Mouse (Mus musculus) adrenal gland, postnatal 25 days (tissue): Measurements from ENCODE around the gene Atp6v1c2. TPM values are rescaled to one million over a fixed set of nuclear protein-coding genes. Genes with fewer than 3 reads are reported as not detected.

ENCODE experiments used
- DNase-seq: peaks from one replicate; pipeline ENCODE4 v3.0.0; 2021; ENCODE audit warnings: mixed read lengths
- total RNA-seq: library from RNA; stranded (reverse); gene quantifications from 2 replicates; pipeline ENCODE4 v1.2.3, GENCODE M21; 2021

The Atp6v1c2 gene
- total RNA-seq, 1 experiment from 2014 or later: 1.5 TPM

DNA sequence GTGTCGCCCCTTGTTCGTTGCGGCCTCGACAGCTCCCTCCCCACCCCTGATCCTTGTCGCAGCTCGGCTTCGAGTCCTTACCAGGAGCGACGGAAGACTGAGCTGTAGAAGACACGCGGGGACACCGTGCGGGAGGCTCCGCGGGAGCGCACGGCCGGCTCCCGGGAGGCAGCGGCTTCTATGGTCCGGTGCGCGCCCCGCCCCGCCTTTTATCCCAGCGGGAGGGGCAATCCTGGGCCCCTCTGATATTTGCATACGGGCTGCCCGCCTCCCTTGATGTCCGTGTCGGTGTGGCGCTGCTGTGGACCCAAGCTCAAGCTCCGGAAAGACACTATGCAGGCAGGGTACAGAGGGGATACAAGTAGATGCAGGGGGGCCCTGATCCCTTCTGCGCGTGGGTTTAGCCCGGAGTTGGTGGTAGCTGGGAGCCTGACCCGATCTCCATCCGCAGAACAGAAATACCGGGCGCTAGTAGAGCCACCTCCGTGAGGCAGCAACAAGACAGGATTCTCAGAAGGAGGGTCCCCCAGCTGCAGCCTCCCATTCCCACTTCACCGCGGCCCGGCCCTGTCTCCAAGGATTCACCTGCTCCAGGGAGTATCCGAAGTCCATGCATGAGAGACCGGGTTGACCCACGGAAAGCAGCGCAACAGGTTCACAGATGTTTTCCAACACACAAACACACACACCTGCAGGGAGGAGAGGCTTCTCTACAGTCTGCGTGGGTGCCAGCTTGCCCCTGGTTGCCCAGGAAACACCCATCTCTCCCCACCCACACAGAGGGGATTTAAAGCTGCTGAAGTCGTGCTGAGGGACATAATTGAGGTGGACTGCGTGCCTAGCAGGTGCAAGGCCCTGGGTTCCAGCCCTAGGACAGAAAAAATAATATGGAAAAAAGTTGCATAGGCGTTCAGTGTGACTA is 4.3 kb downstream of the Atp6v1c2 start:
- DNase-seq: peak; percentile 74

GRCm38 (mm10) chr12:17318453-17318852 is 10.7 kb downstream of the Atp6v1c2 start:
- no peak for DNase-seq

DNA sequence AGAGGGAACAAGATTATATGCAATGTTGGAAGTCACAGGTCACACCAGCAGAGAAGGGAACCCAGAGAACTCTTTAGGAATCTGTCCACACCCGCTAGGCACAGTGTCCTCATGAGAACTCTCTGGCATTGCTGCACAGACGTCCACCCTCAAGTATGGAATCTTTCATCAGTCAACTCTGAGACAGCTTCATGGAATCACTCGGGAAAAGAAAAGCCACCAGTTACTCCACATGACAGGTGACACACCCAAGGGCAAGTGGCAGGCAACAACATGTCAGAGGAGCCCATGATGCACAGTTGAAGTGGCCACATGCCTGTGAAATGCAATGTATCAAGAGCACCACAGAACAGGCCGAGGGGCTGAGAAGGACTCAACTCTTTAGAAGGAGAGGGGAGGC is 11.2 kb downstream of the Atp6v1c2 start:
- no peak for DNase-seq

DNA sequence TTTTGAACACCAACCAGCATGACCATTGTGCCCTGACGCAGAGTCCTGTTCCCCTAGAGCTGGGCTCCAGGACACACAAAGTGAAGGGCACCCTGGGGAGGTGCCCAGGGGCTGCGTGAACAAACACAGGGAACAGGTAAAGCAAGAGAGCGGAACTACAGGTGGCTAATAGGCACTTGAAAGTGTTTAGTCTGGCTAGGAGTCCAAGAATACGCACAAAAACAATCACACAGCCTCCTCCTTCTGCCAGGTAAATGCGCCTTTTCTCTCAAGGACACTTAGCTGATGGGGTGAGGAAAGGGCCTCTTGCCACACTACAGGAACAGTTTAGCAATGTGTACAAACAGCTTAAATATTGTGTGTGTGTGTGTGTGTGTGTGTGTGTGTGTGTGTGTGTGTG is 13.1 kb downstream of the Atp6v1c2 start:
- DNase-seq: no peak

GRCm38 (mm10) chr12:17310852-17311839 is 18.0 kb downstream of the Atp6v1c2 start:
- DNase-seq: no peak

GRCm38 (mm10) chr12:17308246-17308645 is 20.9 kb downstream of the Atp6v1c2 start:
- DNase-seq: no peak

DNA sequence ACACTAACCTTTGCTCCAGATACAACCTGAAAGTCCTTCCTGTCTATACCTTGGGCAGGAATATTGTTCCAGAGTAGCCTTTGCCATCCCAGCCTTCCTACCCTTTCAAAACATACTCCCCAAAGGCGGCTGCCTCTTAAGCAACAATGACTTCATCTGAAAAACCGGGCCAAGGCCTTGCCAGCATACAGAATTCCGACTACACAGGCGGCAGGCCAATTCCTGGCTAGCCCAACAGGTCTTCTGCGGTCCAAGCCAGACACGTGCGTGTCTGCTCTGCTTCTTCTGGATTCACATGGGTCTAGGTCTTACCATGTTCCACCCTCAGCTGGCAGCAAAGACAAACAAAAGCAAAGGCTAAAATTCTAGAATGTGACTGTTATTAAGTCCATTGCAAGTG is 23.7 kb downstream of the Atp6v1c2 start:
- peak; percentile 79 for DNase-seq

GRCm38 (mm10) chr12:17299902-17300301 is 29.3 kb downstream of the Atp6v1c2 start:
- no peak for DNase-seq

DNA sequence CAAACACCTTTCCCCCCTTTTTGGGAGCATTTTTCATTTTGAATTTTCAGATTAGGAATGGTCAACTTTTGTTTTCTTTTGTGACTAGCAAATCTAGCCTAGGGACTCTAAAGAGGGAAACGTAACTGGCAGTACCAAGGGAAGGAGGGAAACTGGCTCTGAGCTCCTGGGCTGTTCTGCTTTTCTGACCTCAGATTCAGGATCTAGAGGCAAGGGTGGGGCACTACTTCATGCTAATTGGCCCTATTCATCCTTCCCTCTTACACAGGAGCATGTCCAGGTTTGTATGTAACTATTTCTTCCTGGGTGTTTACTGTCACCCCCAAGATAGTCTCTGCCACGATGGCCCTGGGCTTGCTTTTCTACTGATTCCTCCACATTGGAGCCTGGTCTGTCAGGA is 32.3 kb downstream of the Atp6v1c2 start:
- no peak for DNase-seq

GRCm38 (mm10) chr12:17290569-17290968 is 38.6 kb downstream of the Atp6v1c2 start:
- DNase-seq: no peak

GRCm38 (mm10) chr12:17289913-17290312 is 39.2 kb downstream of the Atp6v1c2 start:
- DNase-seq: no peak

- DNase-seq: peak; percentile 60
These were observed 40.1 kb downstream of the Atp6v1c2 start for GRCm38 (mm10) chr12:17289060-17289459.

- peak; percentile 18 for DNase-seq
These were observed 40.7 kb downstream of the Atp6v1c2 start for GRCm38 (mm10) chr12:17288496-17288895.

- no peak for DNase-seq
These were observed 55.3 kb downstream of the Atp6v1c2 start for GRCm38 (mm10) chr12:17273841-17274240.

- peak; percentile 45 for DNase-seq
These were observed 57.9 kb downstream of the Atp6v1c2 start for GRCm38 (mm10) chr12:17271272-17271671.

GRCm38 (mm10) chr12:17267316-17267715 is 61.8 kb downstream of the Atp6v1c2 start:
- no peak for DNase-seq

- DNase-seq: no peak
These were observed 62.5 kb downstream of the Atp6v1c2 start for GRCm38 (mm10) chr12:17266673-17266990.

DNA sequence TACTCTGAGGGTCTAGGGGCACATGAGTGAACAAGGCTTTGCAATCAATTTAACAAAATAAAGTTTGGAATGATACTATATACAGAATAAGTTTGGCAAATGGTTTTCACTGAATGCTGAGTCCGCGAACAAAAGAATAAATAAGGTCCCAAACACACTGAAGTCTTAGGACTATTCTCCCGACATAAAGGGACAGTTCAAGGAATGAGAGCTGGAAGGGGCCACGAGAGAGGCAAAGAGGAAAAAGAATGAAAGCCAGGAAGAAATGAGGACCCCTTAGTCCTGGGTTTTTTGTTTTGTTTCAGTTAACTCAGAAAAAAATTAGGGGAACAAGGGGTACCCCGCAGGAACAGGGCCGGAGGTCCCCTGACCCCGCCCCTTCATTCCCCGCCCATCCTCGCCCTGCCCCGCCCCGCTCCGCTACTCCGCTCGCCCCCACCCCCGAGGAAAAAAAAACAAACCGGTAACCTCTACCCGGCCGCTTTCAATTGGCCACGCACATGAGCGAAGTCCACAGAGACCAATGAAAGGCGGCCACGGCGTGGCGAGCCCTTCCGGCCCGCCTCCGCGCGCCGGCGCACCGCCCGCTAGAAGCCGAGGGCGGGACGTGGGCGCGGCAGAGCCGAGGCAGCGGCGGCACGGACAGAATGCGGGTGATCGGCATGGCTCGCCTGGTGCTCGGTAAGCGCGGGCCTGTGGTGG is 63.0 kb downstream of the Atp6v1c2 start, which contains the start of gene Pdia6:
Gene Pdia6 (plus strand): TSS at position 575 of the 702 bp plus-strand sequence.
- DNase-seq: peak; percentile 93

GRCm38 (mm10) chr12:17264826-17265225 is 64.3 kb downstream of the Atp6v1c2 start:
- no peak for DNase-seq

- DNase-seq: no peak
These were observed 65.3 kb downstream of the Atp6v1c2 start for GRCm38 (mm10) chr12:17263881-17264280.

GRCm38 (mm10) chr12:17261005-17261404 is 68.2 kb downstream of the Atp6v1c2 start:
- DNase-seq: no peak

- DNase-seq: no peak
These were observed 70.7 kb downstream of the Atp6v1c2 start for GRCm38 (mm10) chr12:17258431-17258830.
